Mouse (Mus musculus) heart, postnatal 0 days (tissue): ENCODE results near the gene Rpp25l. TPM values are rescaled to one million over a fixed set of nuclear protein-coding genes. Genes with fewer than 3 reads are reported as not detected.

ENCODE experiments used
- ATAC-seq: fragments of 200-750 bp; cut with Nextera tagmentation; 2 replicates; pipeline ENCODE4 v1.8.0; 2017; ENCODE audit warnings: low read depth, moderate number of reproducible peaks, moderate library complexity; ENCODE audit not compliant: insufficient read depth
- DNase-seq: peaks from one replicate; pipeline ENCODE4 v3.0.0-alpha.2; 2016; ENCODE audit warnings: low spot score
- H3K27ac ChIP-seq: fragments of 300-500 bp; sonication (generic); 2 replicates; pipeline ENCODE4 v1.5.1; 2014; ENCODE audit warnings: low read depth, mild to moderate bottlenecking
- H3K27me3 ChIP-seq: fragments of 300-500 bp; sonication (generic); 2 replicates; pipeline ENCODE4 v1.6.1; 2014; ENCODE audit warnings: low read length, mixed read lengths; ENCODE audit not compliant: control insufficient read depth, insufficient read depth
- H3K36me3 ChIP-seq: fragments of 300-500 bp; sonication (generic); replicated peaks from 2 replicates; pipeline ENCODE4 v1.6.1; 2014; ENCODE audit warnings: low read length, mixed read lengths; ENCODE audit not compliant: control insufficient read depth, insufficient read depth
- H3K4me1 ChIP-seq: fragments of 300-500 bp; sonication (generic); 2 replicates; pipeline ENCODE4 v1.6.1; 2014; ENCODE audit warnings: antibody characterized with exemption; ENCODE audit not compliant: control insufficient read depth, insufficient read depth
- H3K4me2 ChIP-seq: fragments of 300-500 bp; sonication (generic); 2 replicates; pipeline ENCODE4 v1.6.1; 2014; ENCODE audit warnings: low read depth, mild to moderate bottlenecking, low read length, moderate library complexity
- H3K4me3 ChIP-seq: fragments of 300-500 bp; sonication (generic); 2 replicates; pipeline ENCODE4 v1.5.1; 2014; ENCODE audit warnings: low read depth, low read length
- H3K9ac ChIP-seq: fragments of 300-500 bp; sonication (generic); replicated peaks from 2 replicates; pipeline ENCODE4 v1.6.1; 2014; ENCODE audit warnings: low read depth, low read length, mixed read lengths
- H3K9me3 ChIP-seq: fragments of 300-500 bp; sonication (generic); replicated peaks from 2 replicates; pipeline ENCODE4 v1.6.1; 2016; ENCODE audit warnings: low read length; ENCODE audit not compliant: control insufficient read depth
- CTCF ChIP-seq: IDR thresholded peaks from 2 replicates; pipeline ENCODE4 v1.5.1; 2016; ENCODE audit warnings: antibody characterized with exemption, control low read depth, low read depth
- EP300 ChIP-seq: IDR thresholded peaks from 2 replicates; pipeline ENCODE4 v1.6.1; 2016; ENCODE audit warnings: antibody characterized with exemption, low read depth
- WGBS: fragments of 180-500 bp; shearing (Covaris S2); extraction: QIAGEN DNeasy Blood & Tissue Kit; methylation state at CpG from one replicate; pipeline ENCODE4 v1.1.7; 2014; 5-methylcytosine and 5-hydroxymethylcytosine counted together
- polyA plus RNA-seq: library from polyadenylated mRNA; unstranded; fragments of >200 nt; fragmentation: Nextera tagmentation; extraction: Ambion mirVana; gene quantifications from 2 replicates; pipeline ENCODE4 v1.2.1, GENCODE M21; 2015
- total RNA-seq: library from RNA; depleted of rRNA; stranded (reverse); fragments of >200 nt; gene quantifications from 2 replicates; pipeline ENCODE4 v1.2.3, GENCODE M21; 2014; ENCODE audit warnings: low replicate concordance

The Rpp25l gene
- total and polyA plus RNA-seq, 2 experiments from 2014 or later: 38.9 to 49.8 TPM

- H3K4me2 ChIP-seq: no peak overlapping the region
- H3K4me3 ChIP-seq: no peak overlapping the region
- 62% methylated on average over 8 of the region's 8 CpGs for WGBS
- ATAC-seq (no peak), DNase-seq (no peak)
- H3K9me3 ChIP-seq: no peaks in the 10 kb centered on the region
- no peak overlapping the region for H3K9ac ChIP-seq
- H3K27ac ChIP-seq: no peak overlapping the region
- peaks cover 18% of the 10 kb centered on the region for H3K4me1 ChIP-seq
- no peaks in the 10 kb centered on the region for H3K27me3 ChIP-seq
- peaks cover 44% of the 10 kb centered on the region for H3K36me3 ChIP-seq
- TF ChIP-seq EP300: no peak
- TF ChIP-seq CTCF: no peak
Observed at GRCm38 (mm10) chr4:41715082-41715481, 1.7 kb upstream of the Rpp25l start.

- TF ChIP-seq CTCF: peak; percentile 79
- TF ChIP-seq EP300: no peak
- 15% methylated on average over 8 of the region's 8 CpGs for WGBS
- H3K9ac ChIP-seq: no peak overlapping the region
- H3K4me3 ChIP-seq: peak overlapping the region; percentile 90; the same call in 1 of the 2 replicates
- H3K27me3 ChIP-seq: no peaks in the 10 kb centered on the region
- peaks cover 38% of the 10 kb centered on the region for H3K36me3 ChIP-seq
- H3K27ac ChIP-seq: no peak overlapping the region
- no peaks in the 10 kb centered on the region for H3K9me3 ChIP-seq
- peaks cover 18% of the 10 kb centered on the region for H3K4me1 ChIP-seq
- DNase-seq (peak; percentile 74), ATAC-seq (0 out of 2 replicates have a peak, but pooled peaks have one; percentile 16)
- H3K4me2 ChIP-seq: peak overlapping the region; percentile 83
Observed at GRCm38 (mm10) chr4:41714276-41714675, 942 bp upstream of the Rpp25l start.

GRCm38 (mm10) chr4:41712421-41713196 is 725 bp downstream of the Rpp25l start:
- Histone ChIP-seq H3K9ac (peak overlapping the region; percentile 92), H3K4me3 (peak overlapping the region; percentile 90), H3K27me3 (no peaks in the 10 kb centered on the region), H3K9me3 (no peaks in the 10 kb centered on the region), H3K4me1 (peaks cover 18% of the 10 kb centered on the region), H3K27ac (peak overlapping the region; percentile 54), H3K36me3 (peaks cover 21% of the 10 kb centered on the region), H3K4me2 (peak overlapping the region; percentile 83)
- ATAC-seq: peak; percentile 2; the same call in 1 of the 2 replicates
- 40% methylated on average over 31 of the region's 31 CpGs for WGBS
- peak; percentile 16 for DNase-seq
- no peak for TF ChIP-seq EP300
- TF ChIP-seq CTCF: no peak

- Histone ChIP-seq H3K9ac (no peak overlapping the region), H3K9me3 (no peaks in the 10 kb centered on the region), H3K4me3 (peak overlapping the region; percentile 90), H3K4me2 (peak overlapping the region; percentile 83), H3K36me3 (peaks cover 14% of the 10 kb centered on the region; the same call in 1 of the 2 replicates), H3K27me3 (no peaks in the 10 kb centered on the region), H3K27ac (no peak overlapping the region), H3K4me1 (peaks cover 18% of the 10 kb centered on the region)
- TF ChIP-seq EP300 (no peak), CTCF (no peak)
- DNase-seq: no peak
- 74% methylated on average over 16 of the region's 16 CpGs for WGBS
- ATAC-seq: no peak
Observed at GRCm38 (mm10) chr4:41711705-41712375, 1.5 kb downstream of the Rpp25l start.

GRCm38 (mm10) chr4:41710229-41710628 is 3.1 kb downstream of the Rpp25l start:
- H3K4me2 ChIP-seq: no peak overlapping the region
- H3K27me3 ChIP-seq: peaks cover 8% of the 10 kb centered on the region
- no peak for DNase-seq
- no peak overlapping the region for H3K4me3 ChIP-seq
- H3K9me3 ChIP-seq: no peaks in the 10 kb centered on the region
- 0 out of 2 replicates have a peak, but pooled peaks cover 7% of the 10 kb centered on the region for H3K36me3 ChIP-seq
- H3K9ac ChIP-seq: no peak overlapping the region
- 63% methylated on average over 4 of the region's 4 CpGs for WGBS
- TF ChIP-seq CTCF: no peak
- no peak for TF ChIP-seq EP300
- H3K4me1 ChIP-seq: peaks cover 18% of the 10 kb centered on the region
- no peak overlapping the region for H3K27ac ChIP-seq
- ATAC-seq: no peak
